Mouse (Mus musculus) embryonic fibroblast, embryonic 13.5 days (primary cell): ENCODE measurements around the gene Lipn.

ENCODE experiments used
- CTCF ChIP-seq: IDR thresholded peaks from 2 replicates; pipeline ENCODE4 v1.5.1; 2011; ENCODE audit warnings: mild to moderate bottlenecking, control low read depth, low read length, moderate library complexity, borderline replicate concordance; ENCODE audit not compliant: insufficient read depth
- POLR2A ChIP-seq: IDR thresholded peaks from 2 replicates; pipeline ENCODE4 v1.6.1; 2011; ENCODE audit warnings: low read depth, mild to moderate bottlenecking, control low read depth, low read length, moderate library complexity

DNA sequence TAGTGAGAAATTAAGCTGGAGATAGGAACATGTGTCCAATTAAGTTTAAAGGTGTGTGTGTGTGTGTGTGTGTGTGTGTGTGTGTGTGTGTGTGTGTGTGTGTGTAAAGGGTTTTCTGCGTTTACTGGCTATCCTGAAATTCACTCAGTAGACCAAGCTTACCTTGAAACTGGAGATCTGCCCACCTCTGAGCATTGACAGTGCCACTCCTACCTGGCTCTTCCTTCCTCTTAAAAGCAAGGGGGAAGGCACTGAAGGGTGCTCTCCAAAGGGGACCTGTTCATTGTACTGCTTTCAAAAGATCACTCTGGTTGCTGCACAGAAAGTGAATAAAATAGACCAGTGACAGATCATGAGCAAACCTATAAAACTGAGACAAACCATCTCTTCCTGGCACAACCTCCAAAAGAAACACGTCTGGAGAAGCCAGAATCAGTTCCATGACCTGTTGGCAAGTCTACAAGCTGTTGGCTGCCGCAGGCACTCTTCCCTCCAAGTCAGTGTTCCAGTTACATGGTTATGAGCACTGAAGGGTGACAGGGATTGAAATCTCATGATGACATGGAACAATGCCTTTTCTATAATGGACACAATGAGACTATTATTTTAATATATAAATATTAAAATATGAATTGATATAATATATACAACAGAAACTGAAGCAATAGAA is 22.0 kb downstream of the Lipn start:
- TF ChIP-seq CTCF: no peak
- no peak for TF ChIP-seq POLR2A
